Mouse (Mus musculus) forebrain, embryonic 11.5 days (tissue): ENCODE data around the gene Col15a1. TPM values are rescaled to one million over a fixed set of nuclear protein-coding genes. Genes with fewer than 3 reads are reported as not detected.

Experiments used
- ATAC-seq: fragments of 200-750 bp; cut with Nextera tagmentation; replicated peaks from 2 replicates; pipeline ENCODE4 v1.8.0; 2017; ENCODE audit warnings: moderate TSS enrichment; ENCODE audit not compliant: low FRiP score
- DNase-seq: peaks from one replicate; pipeline ENCODE4 v3.0.0-alpha.2; 2017; ENCODE audit warnings: low spot score
- H3K27ac ChIP-seq: fragments of 300-500 bp; sonication (generic); 2 replicates; pipeline ENCODE4 v1.5.1; 2014; ENCODE audit warnings: low read depth, low read length
- H3K27me3 ChIP-seq: fragments of 300-500 bp; sonication (generic); 2 replicates; pipeline ENCODE4 v1.6.1; 2014; ENCODE audit warnings: mild to moderate bottlenecking, low read length, mixed read lengths; ENCODE audit not compliant: control insufficient read depth, insufficient read depth
- H3K36me3 ChIP-seq: fragments of 300-500 bp; sonication (generic); 2 replicates; pipeline ENCODE4 v1.6.1; 2014; ENCODE audit warnings: mild to moderate bottlenecking, low read length, moderate library complexity, mixed read lengths; ENCODE audit not compliant: control insufficient read depth, insufficient read depth
- H3K4me1 ChIP-seq: fragments of 300-500 bp; sonication (generic); replicated peaks from 2 replicates; pipeline ENCODE4 v1.6.1; 2014; ENCODE audit warnings: low read length, mixed read lengths; ENCODE audit not compliant: control insufficient read depth, insufficient read depth
- H3K4me2 ChIP-seq: fragments of 300-500 bp; sonication (generic); 2 replicates; pipeline ENCODE4 v1.6.1; 2014; ENCODE audit warnings: low read depth, mild to moderate bottlenecking, low read length, moderate library complexity, mixed read lengths; ENCODE audit not compliant: severe bottlenecking
- H3K4me3 ChIP-seq: fragments of 300-500 bp; sonication (generic); 2 replicates; pipeline ENCODE4 v1.5.1; 2014; ENCODE audit warnings: low read depth, low read length
- H3K9ac ChIP-seq: fragments of 300-500 bp; sonication (generic); 2 replicates; pipeline ENCODE4 v1.6.1; 2014; ENCODE audit warnings: low read length
- H3K9me3 ChIP-seq: fragments of 300-500 bp; sonication (generic); 2 replicates; pipeline ENCODE4 v1.6.1; 2016; ENCODE audit warnings: low read length, mixed read lengths; ENCODE audit not compliant: control insufficient read depth
- WGBS: fragments of 180-500 bp; shearing (Covaris S2); extraction: QIAGEN DNeasy Blood & Tissue Kit; methylation state at CpG from one replicate; pipeline ENCODE4 v1.1.7; 2014; 5-methylcytosine and 5-hydroxymethylcytosine counted together
- polyA plus RNA-seq: library from polyadenylated mRNA; unstranded; fragments of >200 nt; fragmentation: Nextera tagmentation; extraction: Ambion mirVana; gene quantifications from 2 replicates; pipeline ENCODE4 v1.2.1, GENCODE M21; 2014

Col15a1 gene
- polyA plus RNA-seq, result 6.6 and 7.0 TPM in 2 replicates

- H3K27ac ChIP-seq, result no peak within 1 kb of the TSS
- ATAC-seq (no peak), DNase-seq (peak; percentile 57)
- no peaks in the 10 kb centered on the region for H3K4me1 ChIP-seq
- WGBS, result under 1% methylated on average over 36 of the region's 45 CpGs
- no peaks in the 10 kb centered on the region for H3K9me3 ChIP-seq
- H3K9ac ChIP-seq, result peak within 1 kb of the TSS; percentile 35
- H3K4me2 ChIP-seq, result peak within 1 kb of the TSS; percentile 82
- H3K36me3 ChIP-seq, result no peaks in the 10 kb centered on the region
- H3K27me3 ChIP-seq, result peaks cover 30% of the 10 kb centered on the region
- peak within 1 kb of the TSS; percentile 42 for H3K4me3 ChIP-seq
Measured at GRCm38 (mm10) chr4:47207969-47208420, at the start of gene Col15a1. Gene Col15a1 (plus strand): TSS chr4:47208161.

DNA sequence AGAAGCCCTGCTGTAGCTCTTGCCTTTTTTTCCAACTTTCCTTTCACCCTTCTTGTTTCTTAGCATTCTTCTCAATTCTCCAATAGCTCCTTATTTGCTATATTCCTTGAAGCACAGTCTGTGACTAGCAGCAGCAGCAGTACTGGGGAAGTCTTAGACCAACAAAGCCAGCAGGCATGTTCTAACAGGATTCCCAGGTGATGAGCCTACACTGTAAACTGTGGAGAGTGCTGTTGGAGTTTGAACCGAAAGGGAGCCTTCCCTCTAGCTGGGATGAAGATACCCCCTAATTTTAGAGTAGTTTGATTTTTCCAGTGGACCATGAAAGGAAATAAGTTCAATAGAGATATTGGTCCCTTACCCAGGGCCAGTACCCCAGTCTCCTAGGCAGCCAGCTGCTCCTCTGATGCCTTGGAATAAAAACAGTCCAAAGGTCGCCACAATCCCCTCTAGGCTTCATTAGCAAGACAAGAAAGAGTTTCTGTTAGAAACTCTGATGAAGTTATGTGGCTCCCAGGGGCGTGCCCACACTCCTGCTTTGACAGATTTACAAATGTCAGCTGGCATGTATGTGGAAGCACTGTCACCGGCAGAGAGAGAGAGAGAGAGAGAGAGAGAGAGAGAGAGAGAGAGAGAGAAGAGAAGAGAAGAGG lies 46.7 kb upstream of the Col15a1 start:
- Histone ChIP-seq H3K9ac (no peak overlapping the region), H3K27me3 (no peaks in the 10 kb centered on the region), H3K27ac (no peak overlapping the region), H3K9me3 (no peaks in the 10 kb centered on the region; the same call in 1 of the 2 replicates), H3K4me3 (no peak overlapping the region), H3K4me2 (no peak overlapping the region), H3K36me3 (no peaks in the 10 kb centered on the region), H3K4me1 (0 out of 2 replicates have a peak, but pooled peaks cover 2% of the 10 kb centered on the region)
- DNase-seq, result no peak
- no peak for ATAC-seq
- 11% methylated on average over 3 of the region's 4 CpGs for WGBS

- no peak overlapping the region for H3K9ac ChIP-seq
- no peaks in the 10 kb centered on the region for H3K36me3 ChIP-seq
- no peak overlapping the region for H3K4me3 ChIP-seq
- no peak for DNase-seq
- no peaks in the 10 kb centered on the region; the same call in 1 of the 2 replicates for H3K9me3 ChIP-seq
- no peak for ATAC-seq
- H3K27me3 ChIP-seq, result no peaks in the 10 kb centered on the region
- no peak overlapping the region for H3K27ac ChIP-seq
- H3K4me2 ChIP-seq, result no peak overlapping the region
- 66% methylated on average over 12 of the region's 12 CpGs for WGBS
- H3K4me1 ChIP-seq, result 0 out of 2 replicates have a peak, but pooled peaks cover 2% of the 10 kb centered on the region
Measured at GRCm38 (mm10) chr4:47161756-47162587, 46.0 kb upstream of the Col15a1 start.

DNA sequence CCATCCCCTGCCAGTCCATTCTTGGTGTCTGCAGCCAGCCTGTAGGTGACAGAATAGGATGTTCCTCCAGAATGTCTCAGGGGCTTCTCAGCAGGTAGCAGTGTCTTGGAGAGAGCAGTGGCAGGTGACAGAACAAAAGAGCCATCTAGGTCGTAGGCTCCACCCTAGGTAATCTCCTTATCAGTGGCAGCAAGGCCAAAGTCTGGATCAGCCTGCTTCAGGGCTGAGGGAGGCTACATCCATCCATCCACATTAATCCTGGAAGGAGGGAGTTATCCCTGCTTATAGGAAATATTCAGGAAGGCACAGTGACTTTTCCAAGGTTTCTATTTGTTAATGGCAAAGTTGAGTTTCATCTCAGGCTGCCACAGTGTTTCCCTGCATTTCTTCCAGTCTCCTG lies 35.6 kb upstream of the Col15a1 start:
- H3K4me3 ChIP-seq, result no peak overlapping the region
- WGBS, result 35% methylated on average over 1 of the region's 1 CpGs
- no peak overlapping the region for H3K27ac ChIP-seq
- H3K4me1 ChIP-seq, result no peaks in the 10 kb centered on the region
- ATAC-seq (no peak), DNase-seq (no peak)
- no peaks in the 10 kb centered on the region for H3K27me3 ChIP-seq
- H3K9me3 ChIP-seq, result no peaks in the 10 kb centered on the region
- no peaks in the 10 kb centered on the region for H3K36me3 ChIP-seq
- H3K4me2 ChIP-seq, result no peak overlapping the region
- no peak overlapping the region for H3K9ac ChIP-seq

DNA sequence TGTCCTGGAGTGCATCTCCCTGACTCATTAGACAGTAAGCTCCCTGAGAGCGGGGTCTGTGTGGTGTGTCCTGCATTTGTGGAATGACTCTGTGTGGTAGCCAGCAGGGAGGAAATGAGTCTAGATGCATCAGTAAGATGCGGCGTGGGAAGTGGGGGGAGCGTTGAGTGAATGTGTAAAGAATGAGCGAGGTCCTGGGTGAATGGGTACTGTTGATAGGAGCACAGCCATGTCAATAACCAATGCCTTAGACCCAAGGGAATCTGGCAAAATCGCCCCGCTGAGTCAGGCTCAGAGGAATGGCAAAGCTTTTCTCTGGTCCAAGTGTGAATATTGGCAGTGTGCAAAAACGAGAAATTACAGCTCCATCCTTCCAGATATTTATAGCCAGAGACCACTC lies 30.9 kb upstream of the Col15a1 start:
- no peak overlapping the region for H3K4me3 ChIP-seq
- WGBS, result 87% methylated on average over 8 of the region's 8 CpGs
- ATAC-seq (no peak), DNase-seq (no peak)
- no peak overlapping the region for H3K27ac ChIP-seq
- no peaks in the 10 kb centered on the region for H3K4me1 ChIP-seq
- no peaks in the 10 kb centered on the region for H3K9me3 ChIP-seq
- no peaks in the 10 kb centered on the region for H3K27me3 ChIP-seq
- H3K9ac ChIP-seq, result no peak overlapping the region
- H3K36me3 ChIP-seq, result no peaks in the 10 kb centered on the region; the same call in 1 of the 2 replicates
- H3K4me2 ChIP-seq, result no peak overlapping the region

- Histone ChIP-seq H3K36me3 (no peaks in the 10 kb centered on the region; the same call in 1 of the 2 replicates), H3K9me3 (no peaks in the 10 kb centered on the region), H3K27ac (no peak overlapping the region), H3K27me3 (no peaks in the 10 kb centered on the region), H3K4me2 (no peak overlapping the region), H3K4me1 (no peaks in the 10 kb centered on the region), H3K4me3 (no peak overlapping the region), H3K9ac (no peak overlapping the region)
- no peak for DNase-seq
- 68% methylated on average over 8 of the region's 8 CpGs for whole genome bisulfite sequencing
- ATAC-seq, result no peak
Measured at GRCm38 (mm10) chr4:47178261-47178961, 29.6 kb upstream of the Col15a1 start.

- no peak overlapping the region for H3K4me2 ChIP-seq
- no peaks in the 10 kb centered on the region for H3K27me3 ChIP-seq
- no peak for DNase-seq
- H3K4me3 ChIP-seq, result no peak overlapping the region
- no peak overlapping the region for H3K9ac ChIP-seq
- H3K27ac ChIP-seq, result no peak overlapping the region
- WGBS, result 92% methylated on average over 5 of the region's 5 CpGs
- no peaks in the 10 kb centered on the region for H3K9me3 ChIP-seq
- ATAC-seq, result no peak
- H3K4me1 ChIP-seq, result no peaks in the 10 kb centered on the region
- no peaks in the 10 kb centered on the region; the same call in 1 of the 2 replicates for H3K36me3 ChIP-seq
Measured at GRCm38 (mm10) chr4:47179535-47179934, 28.4 kb upstream of the Col15a1 start.

DNA sequence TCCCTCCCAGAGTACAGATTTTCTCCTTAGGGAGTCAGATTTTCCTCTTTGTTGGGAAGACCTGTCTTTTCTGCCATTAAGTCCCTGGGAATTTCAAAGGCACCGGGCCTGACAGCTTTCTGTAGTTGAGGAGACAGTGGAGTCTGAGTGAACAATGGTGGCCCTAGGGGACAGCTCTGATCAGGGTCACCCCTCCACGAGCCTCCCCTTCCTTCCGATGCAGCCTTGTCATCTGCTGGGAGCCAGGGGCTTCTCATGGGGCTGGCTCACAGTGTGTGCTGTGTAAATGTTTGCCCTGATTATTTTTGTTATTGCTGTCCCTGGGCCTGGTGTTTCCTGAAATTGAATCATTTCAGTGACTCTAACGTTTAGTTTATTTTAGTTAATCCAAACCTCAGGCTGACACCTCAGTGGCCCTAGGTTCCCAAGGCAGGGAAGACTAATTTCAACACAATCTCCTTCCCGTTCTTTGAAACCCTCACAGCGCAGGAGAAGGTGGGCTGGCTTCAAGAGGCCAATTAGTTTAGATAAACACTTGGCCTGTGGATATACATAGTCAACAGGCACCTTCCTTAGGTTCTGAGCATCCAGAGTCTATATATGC lies 23.8 kb upstream of the Col15a1 start:
- H3K4me1 ChIP-seq, result no peaks in the 10 kb centered on the region
- H3K9me3 ChIP-seq, result no peaks in the 10 kb centered on the region
- H3K4me2 ChIP-seq, result no peak overlapping the region
- H3K4me3 ChIP-seq, result no peak overlapping the region
- WGBS, result 50% methylated on average over 6 of the region's 6 CpGs
- H3K27ac ChIP-seq, result no peak overlapping the region
- ATAC-seq (no peak), DNase-seq (no peak)
- H3K27me3 ChIP-seq, result no peaks in the 10 kb centered on the region
- no peaks in the 10 kb centered on the region for H3K36me3 ChIP-seq
- H3K9ac ChIP-seq, result no peak overlapping the region
